Mouse (Mus musculus) kidney, adult 2 months (tissue): ENCODE data around the gene Vipr2. TPM values are rescaled to one million over a fixed set of nuclear protein-coding genes. Genes with fewer than 3 reads are reported as not detected.

ENCODE experiments used
- DNase-seq: peaks from one replicate; pipeline ENCODE4 v3.0.0; 2021
- H3K27ac ChIP-seq: fragments of 200-500 bp; 2 replicates; pipeline ENCODE4 v1.5.1; 2012; ENCODE audit warnings: low read depth, low read length, control low read depth, inconsistent platforms; ENCODE audit not compliant: insufficient read depth
- H3K27me3 ChIP-seq: fragments of 200-500 bp; replicated peaks from 2 replicates; pipeline ENCODE4 v1.6.1; 2012; ENCODE audit warnings: mild to moderate bottlenecking, moderate library complexity, low read length, inconsistent platforms; ENCODE audit not compliant: control insufficient read depth, insufficient read depth
- H3K36me3 ChIP-seq: fragments of 200-500 bp; 2 replicates; pipeline ENCODE4 v1.6.1; 2012; ENCODE audit warnings: mild to moderate bottlenecking, moderate library complexity, low read length, inconsistent platforms; ENCODE audit not compliant: control insufficient read depth, insufficient read depth
- H3K4me1 ChIP-seq: fragments of 200-500 bp; 2 replicates; pipeline ENCODE4 v1.6.1; 2011; ENCODE audit warnings: low read length; ENCODE audit not compliant: control insufficient read depth, insufficient read depth
- H3K4me3 ChIP-seq: fragments of 200-500 bp; 2 replicates; pipeline ENCODE4 v1.5.1; 2011; ENCODE audit warnings: mild to moderate bottlenecking, low read depth, low read length, control low read depth; ENCODE audit not compliant: insufficient read depth
- CTCF ChIP-seq: fragments of 200-500 bp; conservative IDR thresholded peaks from 2 replicates; pipeline ENCODE4 v1.5.1; 2011; ENCODE audit warnings: low read depth, mild to moderate bottlenecking, control low read depth, low read length, moderate library complexity, mixed read lengths; ENCODE audit not compliant: insufficient read depth, insufficient read length
- POLR2A ChIP-seq: fragments of 200-500 bp; IDR thresholded peaks from one replicate; pipeline ENCODE4 v1.6.1; 2011; ENCODE audit warnings: low read depth, low read length, control low read depth
- polyA plus RNA-seq: library from polyadenylated mRNA; depleted of rRNA; stranded (reverse); fragments of >200 nt; gene quantifications from 2 replicates; pipeline ENCODE4 v1.2.3, GENCODE M21; 2012; rRNA removed

Vipr2 gene
- polyA plus RNA-seq, 1 experiment: 0.52 TPM

DNA sequence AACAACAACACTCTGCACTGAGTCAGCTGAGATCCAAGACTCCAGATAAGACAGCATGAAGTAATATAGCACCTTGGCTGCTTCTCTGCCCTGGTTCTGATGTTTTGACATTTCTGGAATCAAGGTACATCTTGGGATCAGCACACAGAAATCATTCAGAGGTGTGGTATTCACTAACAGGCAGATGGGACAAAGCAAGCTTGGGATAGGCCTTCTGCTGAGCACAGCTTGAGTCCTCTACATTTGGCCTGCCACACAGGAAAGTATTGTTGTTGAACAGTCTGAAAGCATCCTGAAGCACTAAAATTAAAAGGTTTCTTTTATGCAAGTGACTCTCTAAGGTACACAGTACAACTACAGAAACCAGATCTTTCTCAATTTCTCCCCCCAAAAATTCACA, 117.1 kb downstream of the Vipr2 start:
- H3K27ac ChIP-seq: no peak overlapping the region
- H3K36me3 ChIP-seq: no peaks in the 10 kb centered on the region
- no peak for TF ChIP-seq POLR2A
- TF ChIP-seq CTCF: no peak
- no peaks in the 10 kb centered on the region for H3K4me1 ChIP-seq
- no peaks in the 10 kb centered on the region for H3K27me3 ChIP-seq
- H3K4me3 ChIP-seq: no peak overlapping the region
- DNase-seq: no peak

Other genes starting within 250 kb of the Vipr2 start
- gene Zfp386, start 30.0 kb upstream of the Vipr2 start, polyA plus RNA-seq: 5.0 and 6.6 TPM in 2 replicates
- gene Wdr60, start 185.3 kb downstream of the Vipr2 start, polyA plus RNA-seq: 5.5 and 5.9 TPM in 2 replicates
- gene Gm11027, start 197.7 kb downstream of the Vipr2 start, polyA plus RNA-seq: not detected in 2 replicates
- 6.8 and 8.8 TPM in 2 replicates for gene Esyt2, start 203.5 kb downstream of the Vipr2 start, polyA plus RNA-seq